Mouse (Mus musculus) ES-Bruce4 (cell line): ENCODE measurements at regions not wholly inside any gene's neighbourhood (a gene's known extent, or its start where the extent isn't known, plus 50 kb on each side); places are given as distances from the start of the nearest gene placed in this dataset.

Source experiments
- H3K27ac ChIP-seq: 2 replicates; pipeline ENCODE4 v1.5.1; 2012; ENCODE audit warnings: low read length, inconsistent platforms; ENCODE audit not compliant: insufficient read depth
- H3K27me3 ChIP-seq: 2 replicates; pipeline ENCODE4 v1.6.1; 2012; ENCODE audit warnings: mild to moderate bottlenecking, low read length, inconsistent platforms; ENCODE audit not compliant: control insufficient read depth, poor library complexity, insufficient read depth, severe bottlenecking
- H3K36me3 ChIP-seq: 2 replicates; pipeline ENCODE4 v1.6.1; 2012; ENCODE audit warnings: inconsistent platforms, mild to moderate bottlenecking, low read length, moderate library complexity; ENCODE audit not compliant: control insufficient read depth, poor library complexity, insufficient read depth, severe bottlenecking
- H3K4me1 ChIP-seq: one replicate; pipeline ENCODE4 v1.8.1; 2011; ENCODE audit warnings: low read length; ENCODE audit not compliant: control insufficient read depth, insufficient read depth
- H3K4me3 ChIP-seq: 2 replicates; pipeline ENCODE4 v1.5.1; 2011; ENCODE audit warnings: low read depth, mild to moderate bottlenecking, low read length
- H3K9ac ChIP-seq: 2 replicates; pipeline ENCODE4 v1.6.1; 2012; ENCODE audit warnings: low read depth, mild to moderate bottlenecking, inconsistent platforms; ENCODE audit not compliant: poor library complexity, severe bottlenecking
- H3K9me3 ChIP-seq: replicated peaks from 2 replicates; pipeline ENCODE4 v1.6.1; 2012; ENCODE audit warnings: mild to moderate bottlenecking, low read length, inconsistent platforms; ENCODE audit not compliant: control insufficient read depth, poor library complexity, insufficient read depth, severe bottlenecking
- CTCF ChIP-seq: IDR thresholded peaks from one replicate; pipeline ENCODE4 v1.8.1; 2011; ENCODE audit warnings: low read depth, low read length
- EP300 ChIP-seq: IDR thresholded peaks from 2 replicates; pipeline ENCODE4 v1.6.1; 2011; ENCODE audit warnings: low read depth, low read length; ENCODE audit not compliant: insufficient read depth
- POLR2A ChIP-seq: IDR thresholded peaks from one replicate; pipeline ENCODE4 v1.8.1; 2011; ENCODE audit warnings: low read length; ENCODE audit not compliant: insufficient read depth

GRCm38 (mm10) chr12:13964537-13964936 lies 187.3 kb downstream of the Fam84a start:
- H3K4me1 ChIP-seq, result no peaks in the 10 kb centered on the region
- H3K4me3 ChIP-seq, result no peak overlapping the region
- no peaks in the 10 kb centered on the region for H3K9me3 ChIP-seq
- no peaks in the 10 kb centered on the region for H3K27me3 ChIP-seq
- H3K9ac ChIP-seq, result no peak overlapping the region
- no peak overlapping the region for H3K27ac ChIP-seq
- no peaks in the 10 kb centered on the region for H3K36me3 ChIP-seq
- no peak for TF ChIP-seq EP300
- no peak for TF ChIP-seq CTCF
- no peak for TF ChIP-seq POLR2A

- H3K27me3 ChIP-seq, result no peaks in the 10 kb centered on the region
- H3K4me3 ChIP-seq, result no peak overlapping the region
- TF ChIP-seq CTCF (no peak), POLR2A (no peak), EP300 (no peak)
- H3K9me3 ChIP-seq, result no peaks in the 10 kb centered on the region
- no peaks in the 10 kb centered on the region for H3K4me1 ChIP-seq
- H3K36me3 ChIP-seq, result no peaks in the 10 kb centered on the region
- H3K27ac ChIP-seq, result no peak overlapping the region
- no peak overlapping the region for H3K9ac ChIP-seq
These were observed 212.4 kb downstream of the Fam84a start for GRCm38 (mm10) chr12:13939494-13939893.

DNA sequence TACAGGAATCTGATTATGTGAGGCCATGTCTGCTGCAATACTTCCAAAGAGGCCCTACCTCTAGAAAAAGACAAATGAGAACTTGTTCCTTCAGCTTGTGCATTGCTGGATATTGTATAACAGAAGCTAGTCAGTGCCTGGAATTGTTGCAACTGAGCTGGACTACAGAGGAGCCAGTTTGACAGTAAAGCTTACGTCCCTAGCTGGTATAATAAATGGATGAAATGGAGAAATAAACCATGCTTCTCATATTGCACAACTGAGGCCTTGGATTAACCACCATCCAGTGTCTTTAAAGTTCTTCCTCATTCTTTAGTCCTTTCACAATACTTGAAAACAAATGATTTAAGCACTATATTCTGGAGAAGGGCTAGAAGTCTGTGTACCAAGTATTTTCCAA lies 230.8 kb downstream of the Fam84a start:
- H3K4me1 ChIP-seq, result no peaks in the 10 kb centered on the region
- no peak for TF ChIP-seq CTCF
- no peak for TF ChIP-seq EP300
- TF ChIP-seq POLR2A, result no peak
- H3K9me3 ChIP-seq, result no peaks in the 10 kb centered on the region
- H3K27ac ChIP-seq, result no peak overlapping the region
- H3K36me3 ChIP-seq, result no peaks in the 10 kb centered on the region
- no peak overlapping the region for H3K4me3 ChIP-seq
- no peak overlapping the region for H3K9ac ChIP-seq
- no peaks in the 10 kb centered on the region for H3K27me3 ChIP-seq

- no peaks in the 10 kb centered on the region for H3K27me3 ChIP-seq
- no peak for TF ChIP-seq EP300
- TF ChIP-seq CTCF, result no peak
- H3K9me3 ChIP-seq, result no peaks in the 10 kb centered on the region
- no peak overlapping the region for H3K4me3 ChIP-seq
- no peak overlapping the region for H3K9ac ChIP-seq
- H3K27ac ChIP-seq, result no peak overlapping the region
- no peaks in the 10 kb centered on the region for H3K36me3 ChIP-seq
- H3K4me1 ChIP-seq, result no peaks in the 10 kb centered on the region
These were observed 268.5 kb downstream of the Fam84a start for GRCm38 (mm10) chr12:13883317-13883716.

- Histone ChIP-seq H3K9me3 (no peaks in the 10 kb centered on the region), H3K9ac (no peak overlapping the region), H3K27ac (no peak overlapping the region), H3K4me1 (no peaks in the 10 kb centered on the region), H3K27me3 (no peaks in the 10 kb centered on the region), H3K36me3 (no peaks in the 10 kb centered on the region), H3K4me3 (no peak overlapping the region)
- TF ChIP-seq POLR2A, result no peak
- TF ChIP-seq CTCF, result no peak
- TF ChIP-seq EP300, result no peak
These were observed 282.7 kb downstream of the Fam84a start for GRCm38 (mm10) chr12:13869161-13869560.

DNA sequence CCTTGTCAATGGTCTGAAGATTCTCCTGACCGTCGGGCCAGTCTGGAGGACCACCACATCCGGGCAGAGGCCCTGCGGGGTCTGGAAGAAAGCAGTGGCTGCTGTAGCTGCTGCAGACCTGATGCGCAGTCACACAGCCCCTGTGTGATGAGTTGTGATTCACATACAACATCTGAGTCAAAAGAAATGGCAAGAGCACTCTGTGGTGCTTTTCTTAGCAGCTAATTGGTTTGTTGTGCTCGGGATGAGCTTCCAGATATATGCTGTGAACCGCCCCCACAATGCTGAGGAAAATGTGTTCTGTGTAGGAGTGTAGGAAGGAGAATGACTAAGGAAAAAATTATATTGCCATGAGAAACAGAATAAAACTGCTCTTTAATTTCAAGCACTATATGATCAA lies 290.6 kb downstream of the Fam84a start:
- TF ChIP-seq EP300 (no peak), CTCF (no peak), POLR2A (no peak)
- H3K9me3 ChIP-seq, result peaks cover 10% of the 10 kb centered on the region; the same call in 1 of the 2 replicates
- no peak overlapping the region for H3K4me3 ChIP-seq
- no peaks in the 10 kb centered on the region for H3K4me1 ChIP-seq
- H3K36me3 ChIP-seq, result no peaks in the 10 kb centered on the region
- no peak overlapping the region for H3K27ac ChIP-seq
- no peak overlapping the region for H3K9ac ChIP-seq
- no peaks in the 10 kb centered on the region for H3K27me3 ChIP-seq
